Mouse (Mus musculus) limb, embryonic 14.5 days (tissue): Measurements from ENCODE around the gene Tgm1. TPM values are rescaled to one million over a fixed set of nuclear protein-coding genes. Genes with fewer than 3 reads are reported as not detected.

ENCODE experiments used
- ATAC-seq: fragments of 200-750 bp; cut with Nextera tagmentation; 2 replicates; pipeline ENCODE4 v1.8.0; 2017; ENCODE audit warnings: low read depth, moderate number of reproducible peaks, moderate TSS enrichment; ENCODE audit not compliant: low FRiP score
- DNase-seq: peaks from one replicate; pipeline ENCODE4 v3.0.0-alpha.2; 2015; ENCODE audit warnings: low spot score
- H3K27ac ChIP-seq: fragments of 300-500 bp; sonication (generic); replicated peaks from 2 replicates; pipeline ENCODE4 v1.5.1; 2014; ENCODE audit warnings: low read depth, mild to moderate bottlenecking, low read length, moderate library complexity, mixed read lengths
- H3K27me3 ChIP-seq: fragments of 300-500 bp; sonication (generic); 2 replicates; pipeline ENCODE4 v1.6.1; 2014; ENCODE audit warnings: low read length, mixed read lengths; ENCODE audit not compliant: control insufficient read depth, insufficient read depth
- H3K36me3 ChIP-seq: fragments of 300-500 bp; sonication (generic); 2 replicates; pipeline ENCODE4 v1.6.1; 2014; ENCODE audit warnings: mild to moderate bottlenecking, low read length, moderate library complexity, mixed read lengths; ENCODE audit not compliant: control insufficient read depth, insufficient read depth
- H3K4me1 ChIP-seq: fragments of 300-500 bp; sonication (generic); 2 replicates; pipeline ENCODE4 v1.6.1; 2014; ENCODE audit warnings: antibody characterized with exemption, low read length, mixed read lengths; ENCODE audit not compliant: control insufficient read depth, insufficient read depth
- H3K4me2 ChIP-seq: fragments of 300-500 bp; sonication (generic); replicated peaks from 2 replicates; pipeline ENCODE4 v1.6.1; 2014; ENCODE audit warnings: low read depth, mild to moderate bottlenecking, low read length, moderate library complexity; ENCODE audit not compliant: severe bottlenecking
- H3K4me3 ChIP-seq: fragments of 300-500 bp; sonication (generic); replicated peaks from 2 replicates; pipeline ENCODE4 v1.5.1; 2014; ENCODE audit warnings: low read length
- H3K9ac ChIP-seq: fragments of 300-500 bp; sonication (generic); 2 replicates; pipeline ENCODE4 v1.6.1; 2014; ENCODE audit warnings: mild to moderate bottlenecking, low read depth, low read length, moderate library complexity; ENCODE audit not compliant: severe bottlenecking
- H3K9me3 ChIP-seq: fragments of 300-500 bp; sonication (generic); 2 replicates; pipeline ENCODE4 v1.6.1; 2016; ENCODE audit warnings: low read length; ENCODE audit not compliant: control insufficient read depth
- POLR2A ChIP-seq: fragments of 200-500 bp; IDR thresholded peaks from 2 replicates; pipeline ENCODE4 v1.8.0; 2012; ENCODE audit warnings: inconsistent platforms, mild to moderate bottlenecking, moderate library complexity, borderline replicate concordance; ENCODE audit not compliant: insufficient read depth, insufficient read length; ENCODE audit errors: extremely low read depth
- WGBS: fragments of 180-500 bp; shearing (Covaris S2); extraction: QIAGEN DNeasy Blood & Tissue Kit; methylation state at CpG from one replicate; pipeline ENCODE4 v1.1.7; 2014; 5-methylcytosine and 5-hydroxymethylcytosine counted together
- polyA plus RNA-seq, 2 experiments: library from polyadenylated mRNA; depleted of rRNA in 1 of 2; stranded (reverse) in 1 of 2; unstranded in 1 of 2; fragments of >200 nt; fragmentation: Nextera tagmentation in 1 of 2; extraction: Ambion mirVana in 1 of 2; gene quantifications; 2 replicates each; pipeline versions ENCODE4 v1.2.1 to v1.2.3; 2012 to 2014

The Tgm1 gene
- polyA plus RNA-seq, 2 experiments: 17.7 to 21.2 TPM

GRCm38 (mm10) chr14:55702761-55703160 is 11.0 kb downstream of the Tgm1 start:
- no peak for TF ChIP-seq POLR2A
- H3K4me2 ChIP-seq: no peak overlapping the region
- no peaks in the 10 kb centered on the region for H3K36me3 ChIP-seq
- WGBS: 37% methylated on average over 6 of the region's 6 CpGs
- DNase-seq (no peak), ATAC-seq (no peak)
- H3K9ac ChIP-seq: no peak overlapping the region
- no peaks in the 10 kb centered on the region for H3K9me3 ChIP-seq
- H3K4me3 ChIP-seq: no peak overlapping the region
- H3K4me1 ChIP-seq: no peaks in the 10 kb centered on the region
- H3K27ac ChIP-seq: no peak overlapping the region
- no peaks in the 10 kb centered on the region for H3K27me3 ChIP-seq

GRCm38 (mm10) chr14:55701131-55701530 is 12.6 kb downstream of the Tgm1 start:
- no peak for ATAC-seq
- no peak overlapping the region for H3K9ac ChIP-seq
- no peak overlapping the region for H3K4me2 ChIP-seq
- H3K27me3 ChIP-seq: no peaks in the 10 kb centered on the region
- DNase-seq: no peak
- H3K36me3 ChIP-seq: no peaks in the 10 kb centered on the region
- H3K27ac ChIP-seq: no peak overlapping the region
- H3K4me1 ChIP-seq: no peaks in the 10 kb centered on the region
- WGBS: 67% methylated on average over 9 of the region's 9 CpGs
- H3K4me3 ChIP-seq: no peak overlapping the region
- no peak for TF ChIP-seq POLR2A
- no peaks in the 10 kb centered on the region for H3K9me3 ChIP-seq

- Histone ChIP-seq H3K27me3 (no peaks in the 10 kb centered on the region), H3K9ac (no peak overlapping the region), H3K27ac (no peak overlapping the region), H3K4me1 (no peaks in the 10 kb centered on the region), H3K4me3 (no peak overlapping the region), H3K9me3 (no peaks in the 10 kb centered on the region), H3K4me2 (no peak overlapping the region), H3K36me3 (no peaks in the 10 kb centered on the region)
- WGBS: 85% methylated on average over 4 of the region's 4 CpGs
- no peak for DNase-seq
- no peak for ATAC-seq
- no peak for TF ChIP-seq POLR2A
These were observed 16.5 kb downstream of the Tgm1 start for GRCm38 (mm10) chr14:55697226-55697625.

GRCm38 (mm10) chr14:55689433-55689832 is 24.3 kb downstream of the Tgm1 start:
- Histone ChIP-seq H3K9me3 (no peaks in the 10 kb centered on the region), H3K27me3 (no peaks in the 10 kb centered on the region), H3K27ac (no peak overlapping the region), H3K36me3 (no peaks in the 10 kb centered on the region), H3K4me2 (no peak overlapping the region), H3K9ac (no peak overlapping the region), H3K4me1 (no peaks in the 10 kb centered on the region), H3K4me3 (no peak overlapping the region)
- WGBS: 70% methylated on average over 10 of the region's 10 CpGs
- DNase-seq: no peak
- no peak for TF ChIP-seq POLR2A
- no peak for ATAC-seq

GRCm38 (mm10) chr14:55682118-55682493 is 31.6 kb downstream of the Tgm1 start:
- Histone ChIP-seq H3K4me1 (peaks cover 3% of the 10 kb centered on the region; the same call in 1 of the 2 replicates), H3K4me2 (peak overlapping the region; percentile 66), H3K36me3 (peaks cover 36% of the 10 kb centered on the region), H3K27me3 (no peaks in the 10 kb centered on the region), H3K9ac (peak overlapping the region; percentile 74; the same call in 1 of the 2 replicates), H3K4me3 (peak overlapping the region; percentile 74), H3K27ac (peak overlapping the region; percentile 85), H3K9me3 (no peaks in the 10 kb centered on the region)
- DNase-seq (no peak), ATAC-seq (no peak; the same call in 1 of the 2 replicates)
- TF ChIP-seq POLR2A: no peak
- WGBS: 14% methylated on average over 3 of the region's 3 CpGs
